Mouse (Mus musculus): ENCODE results near the gene Adgrf1.

Adgrf1 gene

GRCm38 (mm10) chr17:43362881-43363280 lies 92.8 kb downstream of the Adgrf1 start:
- DNase-seq (ENCODE audit: low spot score in 2 of 2): no peak

GRCm38 (mm10) chr17:43363921-43364320 lies 93.8 kb downstream of the Adgrf1 start:
- no peak for DNase-seq (ENCODE audit: low spot score in 2 of 2)

DNA sequence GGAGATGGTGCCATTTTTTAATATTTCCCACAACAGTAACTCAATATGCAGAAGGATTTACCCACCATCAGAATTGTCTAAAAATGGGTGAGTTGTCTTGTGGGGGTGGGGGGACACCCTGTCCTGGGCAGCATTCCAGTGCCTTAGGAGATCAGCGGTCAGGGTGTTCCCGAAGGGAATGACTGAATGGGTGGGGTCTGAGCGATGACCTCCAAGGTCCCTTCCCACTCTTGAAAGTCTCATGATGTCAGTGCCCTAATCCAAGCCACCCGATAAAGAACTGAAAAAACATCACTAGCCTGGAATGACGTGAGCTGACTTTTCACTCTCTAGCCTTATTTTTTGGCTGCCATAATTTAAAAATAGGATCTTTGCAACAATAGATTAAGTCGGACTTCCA lies 95.2 kb downstream of the Adgrf1 start:
- DNase-seq (ENCODE audit: low spot score in 2 of 2): no peak

DNA sequence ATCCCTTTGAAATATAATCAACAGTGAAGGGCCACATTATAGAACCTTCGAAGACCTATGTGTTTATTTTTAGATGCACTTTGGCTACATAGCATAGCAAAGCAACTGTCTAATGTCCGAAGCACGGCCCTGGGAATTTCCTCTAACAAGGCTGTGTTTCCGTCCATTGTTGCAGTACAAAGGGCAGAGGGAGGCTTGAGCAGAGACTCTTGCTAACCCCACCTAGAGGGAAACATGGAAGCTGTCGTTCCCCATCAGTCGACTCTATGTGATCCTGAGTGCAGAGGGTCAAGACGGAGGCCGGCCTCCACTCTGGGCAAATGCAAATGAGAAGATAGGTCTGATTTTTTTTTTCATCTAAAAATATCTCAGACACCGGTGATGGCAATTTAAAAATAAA lies 96.4 kb downstream of the Adgrf1 start:
- no peak for DNase-seq (ENCODE audit: low spot score in 2 of 2)

GRCm38 (mm10) chr17:43368171-43368576 lies 98.0 kb downstream of the Adgrf1 start:
- DNase-seq (ENCODE audit: low spot score in 2 of 2): no peak

DNA sequence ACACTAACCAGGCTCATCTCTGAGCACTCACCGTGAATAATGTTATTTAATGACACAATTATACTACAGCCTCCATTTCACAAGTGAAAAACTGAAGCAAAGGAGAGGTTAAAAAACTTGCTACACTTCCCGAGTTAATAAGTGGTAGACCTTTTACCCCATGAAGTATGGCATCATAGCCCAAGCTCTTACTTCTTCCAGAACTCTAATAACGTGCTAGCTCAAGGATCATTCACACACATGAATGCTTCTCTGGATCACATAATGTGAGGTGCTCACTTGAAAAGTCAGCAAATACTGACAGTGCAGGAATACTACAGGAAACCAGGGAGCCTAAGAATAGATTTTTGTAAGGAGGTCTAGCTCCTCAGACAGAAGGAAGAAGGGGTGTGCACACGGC lies 102.5 kb downstream of the Adgrf1 start:
- DNase-seq (ENCODE audit: low spot score in 2 of 2): no peak

GRCm38 (mm10) chr17:43374020-43374419 lies 103.9 kb downstream of the Adgrf1 start:
- DNase-seq (ENCODE audit: low spot score in 2 of 2): no peak
